Mouse (Mus musculus) G1E (cell line): Measurements from ENCODE around the gene Timd4.

Experiments used
- CTCF ChIP-seq: IDR thresholded peaks from 2 replicates; pipeline ENCODE4 v1.5.1; 2012; ENCODE audit warnings: low read depth, low read length, inconsistent platforms, mixed read lengths
- GATA1 ChIP-seq: IDR thresholded peaks from 2 replicates; pipeline ENCODE4 v1.6.1; 2012; ENCODE audit warnings: borderline replicate concordance, low read length, inconsistent platforms, mixed read lengths
- POLR2AphosphoS5 ChIP-seq: IDR thresholded peaks from 2 replicates; pipeline ENCODE4 v1.6.1; 2012; ENCODE audit warnings: low read depth, low read length, inconsistent platforms; ENCODE audit not compliant: insufficient replicate concordance
- TAL1 ChIP-seq: conservative IDR thresholded peaks from 2 replicates; pipeline ENCODE4 v1.6.1; 2012; ENCODE audit warnings: low read depth, low read length, inconsistent platforms, mixed read lengths

DNA sequence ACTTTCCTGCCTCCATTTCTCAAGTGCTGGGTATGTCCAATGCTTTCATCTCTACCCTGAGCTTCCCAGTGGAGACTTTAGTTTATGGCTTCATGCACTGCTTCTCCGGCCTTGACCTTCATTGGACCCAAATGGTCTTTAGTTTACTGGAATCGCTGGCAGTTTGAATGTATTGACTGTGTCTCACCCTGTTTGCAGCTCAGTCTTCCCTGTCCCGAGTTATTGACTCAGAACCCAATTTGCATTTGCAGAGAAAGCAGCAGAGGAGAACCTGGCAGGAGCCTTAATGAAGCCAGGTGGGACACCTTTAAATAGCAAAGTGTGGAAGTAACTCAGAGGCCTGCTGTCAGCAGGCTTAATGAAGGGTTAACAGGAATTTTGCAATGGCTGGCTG is 37.2 kb downstream of the Timd4 start:
- TF ChIP-seq CTCF (no peak), POLR2AphosphoS5 (no peak), GATA1 (no peak), TAL1 (no peak)
